Mouse (Mus musculus): ENCODE data around the gene Ube2ql1.

Ube2ql1 gene

GRCm38 (mm10) chr13:69739759-69740135 lies at the start of gene Ube2ql1:
Gene Ube2ql1, minus strand, starts transcription at chr13:69739889.
- DNase-seq (ENCODE audit: low read depth, low spot score): no peak

- no peak for DNase-seq (ENCODE audit: low read depth, low spot score)
Measured at GRCm38 (mm10) chr13:69788704-69789103, 49.0 kb upstream of the Ube2ql1 start.

DNA sequence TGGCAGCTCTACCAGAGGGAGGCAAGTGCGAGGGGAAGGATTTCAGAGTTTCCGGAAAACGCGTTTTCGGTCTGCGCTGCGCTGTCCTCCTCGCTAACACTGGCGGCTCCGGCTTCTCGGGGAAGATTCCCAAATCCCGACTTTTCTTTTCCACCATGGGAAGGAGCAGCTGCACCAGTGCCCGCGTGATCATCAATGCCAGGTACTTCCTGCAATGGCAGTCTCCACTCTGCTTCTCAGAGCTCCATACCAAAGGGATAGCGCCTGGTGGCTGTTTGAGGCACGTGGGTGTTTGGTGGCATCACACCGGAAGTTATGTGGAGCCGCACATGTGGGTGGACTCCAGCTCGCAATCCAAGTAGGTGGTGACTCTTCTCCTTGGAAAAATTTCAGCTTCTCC lies 38.5 kb upstream of the Ube2ql1 start:
- no peak for DNase-seq (ENCODE audit: low read depth, low spot score)

- no peak for DNase-seq (ENCODE audit: low read depth, low spot score)
Measured at GRCm38 (mm10) chr13:69772358-69772757, 32.7 kb upstream of the Ube2ql1 start.

- no peak for DNase-seq (ENCODE audit: low read depth, low spot score)
Measured at GRCm38 (mm10) chr13:69770538-69771456, 31.1 kb upstream of the Ube2ql1 start.

DNA sequence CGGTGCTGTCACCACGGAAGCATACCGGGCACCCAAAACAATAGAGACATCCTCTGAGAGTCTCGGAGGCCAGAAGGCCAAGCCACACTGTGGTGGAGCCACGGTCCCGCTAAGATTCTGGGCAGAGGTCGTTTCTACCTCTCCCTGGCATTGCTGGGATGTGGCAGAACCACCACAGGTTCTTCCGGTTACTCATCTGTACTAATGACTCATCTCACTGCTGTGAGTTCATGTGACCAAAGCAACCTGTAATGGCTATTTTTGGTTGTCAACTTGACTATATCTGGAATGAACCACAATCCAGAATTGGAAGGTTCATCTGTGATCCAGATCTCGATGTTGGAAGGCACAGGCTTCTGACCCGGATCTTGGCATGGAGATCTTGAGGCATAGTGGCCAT lies 28.5 kb upstream of the Ube2ql1 start:
- no peak for DNase-seq (ENCODE audit: low read depth, low spot score)

DNA sequence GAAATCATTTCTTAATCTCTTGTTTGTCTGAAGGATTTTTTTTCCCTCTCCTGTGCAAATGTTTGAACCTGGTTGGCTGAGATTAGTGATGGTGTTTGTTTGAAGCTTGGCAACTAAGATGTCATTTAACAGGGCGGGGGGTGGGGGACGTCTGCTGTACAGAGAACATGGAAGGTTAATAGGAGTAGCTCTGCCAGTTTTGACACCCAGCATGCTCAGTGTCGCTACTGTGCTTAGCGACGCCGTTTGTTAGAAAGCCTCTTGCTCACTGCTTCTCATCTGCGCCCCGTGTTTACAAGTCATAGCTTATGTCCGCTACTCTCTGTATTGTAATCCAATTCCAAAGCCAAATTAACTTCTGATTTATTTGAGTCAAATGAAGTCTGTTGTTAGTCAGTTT lies 25.0 kb upstream of the Ube2ql1 start:
- DNase-seq (ENCODE audit: low read depth, low spot score): no peak

DNA sequence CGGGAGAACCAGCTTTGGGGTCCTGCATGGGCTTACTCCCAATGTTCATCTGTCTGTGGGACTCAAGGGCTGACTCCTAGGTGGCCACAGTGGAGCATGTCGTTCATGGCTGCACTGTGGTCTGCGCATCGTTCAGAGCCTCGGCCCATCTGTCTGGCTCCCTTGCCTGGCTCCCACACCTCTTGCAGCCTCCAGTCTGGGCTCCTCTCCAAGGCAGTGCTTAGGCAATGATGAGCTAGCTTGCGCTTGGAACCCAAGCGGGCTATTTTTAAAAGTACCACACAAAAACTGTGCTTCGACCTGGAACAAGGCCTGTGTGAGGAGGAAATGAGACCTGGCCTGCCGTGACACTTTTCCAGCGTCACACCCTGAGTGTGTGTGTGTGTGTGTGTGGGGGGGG lies 21.7 kb upstream of the Ube2ql1 start:
- DNase-seq (ENCODE audit: low read depth, low spot score): no peak

DNA sequence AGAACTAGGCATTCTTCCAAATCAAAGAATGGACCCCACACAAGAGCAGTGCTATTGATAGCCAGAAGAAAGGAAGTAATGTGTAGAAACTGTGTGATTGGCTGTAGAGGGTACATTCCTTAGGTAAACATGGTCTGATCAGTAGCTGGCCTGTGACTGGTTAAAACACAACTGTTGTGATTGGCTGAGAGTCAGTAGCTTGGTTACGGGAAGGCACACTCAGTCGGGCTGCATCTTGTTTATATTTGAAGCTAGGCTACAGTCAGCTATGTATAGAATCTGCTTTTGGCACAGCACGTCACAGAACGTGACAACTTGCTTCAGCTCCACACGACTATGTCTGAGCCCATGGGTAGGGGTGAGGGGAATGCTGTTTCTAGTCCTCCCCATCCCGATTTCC lies 19.3 kb upstream of the Ube2ql1 start:
- no peak for DNase-seq (ENCODE audit: low read depth, low spot score)

GRCm38 (mm10) chr13:69752875-69753274 lies 13.2 kb upstream of the Ube2ql1 start:
- no peak for DNase-seq (ENCODE audit: low read depth, low spot score)

- DNase-seq (ENCODE audit: low read depth, low spot score): no peak
Measured at GRCm38 (mm10) chr13:69751510-69751909, 11.8 kb upstream of the Ube2ql1 start.

GRCm38 (mm10) chr13:69748756-69749155 lies 9.1 kb upstream of the Ube2ql1 start:
- DNase-seq (ENCODE audit: low read depth, low spot score): no peak

DNA sequence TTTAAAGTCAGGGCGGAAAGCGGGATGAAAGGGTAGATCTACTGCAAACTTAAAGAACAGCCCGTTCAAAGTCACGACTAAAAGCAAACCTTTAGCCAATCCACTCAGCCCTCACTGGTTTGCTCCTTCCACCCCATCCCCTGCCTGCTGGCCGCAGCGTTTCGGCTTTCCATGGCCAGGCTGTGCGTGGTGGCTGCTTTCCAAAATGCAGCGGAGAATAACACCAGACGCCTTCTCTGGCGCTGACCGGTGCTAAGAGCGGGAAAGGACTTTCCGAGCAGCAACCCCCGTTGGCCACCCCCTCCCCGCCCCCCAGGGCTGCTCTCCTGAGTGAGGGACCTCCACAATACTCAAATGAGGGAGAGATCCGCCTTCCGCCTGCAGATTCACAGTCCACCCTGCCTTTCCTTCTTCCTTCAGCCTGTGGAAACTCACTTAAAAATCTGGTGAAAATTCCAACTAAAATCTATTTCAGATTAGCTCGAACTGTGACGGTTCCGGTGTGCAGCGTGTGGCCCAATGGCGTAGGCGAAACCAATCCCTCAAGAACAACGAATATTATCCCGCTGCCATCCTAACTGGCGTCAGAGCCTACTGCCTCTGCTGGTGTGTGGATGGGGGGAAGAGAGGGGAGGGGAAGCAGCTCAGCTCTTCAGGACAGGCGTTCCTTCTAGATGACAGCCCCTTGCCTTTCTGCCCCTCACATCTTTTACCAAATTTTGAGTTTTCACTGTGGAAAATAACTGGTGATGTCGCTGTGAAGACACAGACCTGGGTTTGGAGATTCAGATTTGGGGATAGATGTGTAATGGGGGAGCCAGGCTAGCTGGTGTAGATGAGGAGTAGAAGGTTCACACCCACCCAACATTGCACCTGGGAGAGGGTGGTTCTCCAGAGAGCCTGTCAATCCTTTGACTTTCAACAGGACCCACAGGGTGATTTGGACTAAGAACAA lies 919 bp upstream of the Ube2ql1 start:
- no peak for DNase-seq (ENCODE audit: low read depth, low spot score)

- DNase-seq (ENCODE audit: low read depth, low spot score): no peak
Measured at GRCm38 (mm10) chr13:69739091-69739758, 464 bp downstream of the Ube2ql1 start.

- DNase-seq (ENCODE audit: low read depth, low spot score): no peak
Measured at GRCm38 (mm10) chr13:69738461-69738971, 1.2 kb downstream of the Ube2ql1 start.

DNA sequence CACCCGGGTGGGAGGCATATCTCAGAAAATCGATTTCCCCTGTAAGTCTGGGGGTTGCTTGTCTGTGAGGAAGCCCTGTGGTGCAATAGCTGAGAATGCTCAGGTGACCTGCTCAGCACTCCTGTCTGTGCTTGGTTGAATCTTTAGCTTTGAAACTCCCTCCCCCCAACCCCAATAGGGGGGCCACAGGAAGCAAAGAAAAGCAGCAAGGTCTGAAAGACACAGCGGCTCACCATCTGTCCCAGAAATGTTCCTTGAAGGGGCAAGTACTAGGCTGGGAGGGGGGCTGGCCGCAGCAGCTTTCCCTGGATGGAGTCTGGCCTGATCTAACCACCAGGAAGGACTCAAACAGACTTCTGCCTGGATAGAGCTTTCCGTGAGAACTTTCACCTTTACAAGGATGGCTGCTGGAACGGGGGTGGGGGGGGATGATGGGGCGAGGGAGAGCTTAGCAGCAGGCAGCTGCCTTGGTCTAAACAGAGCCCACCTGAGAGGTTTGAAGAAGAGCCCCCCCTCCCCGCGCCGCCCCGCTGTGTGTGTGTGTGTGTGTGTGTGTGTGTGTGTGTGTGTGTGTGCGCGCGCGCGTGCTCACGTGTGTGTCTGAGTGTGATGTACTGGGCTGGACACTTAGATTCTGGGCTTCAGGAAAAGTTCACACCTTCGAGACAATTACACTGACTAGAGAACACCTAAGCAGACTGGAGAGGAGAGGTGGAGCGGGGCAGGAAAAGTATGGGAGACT lies 2.1 kb downstream of the Ube2ql1 start:
- DNase-seq (ENCODE audit: low read depth, low spot score): no peak

DNA sequence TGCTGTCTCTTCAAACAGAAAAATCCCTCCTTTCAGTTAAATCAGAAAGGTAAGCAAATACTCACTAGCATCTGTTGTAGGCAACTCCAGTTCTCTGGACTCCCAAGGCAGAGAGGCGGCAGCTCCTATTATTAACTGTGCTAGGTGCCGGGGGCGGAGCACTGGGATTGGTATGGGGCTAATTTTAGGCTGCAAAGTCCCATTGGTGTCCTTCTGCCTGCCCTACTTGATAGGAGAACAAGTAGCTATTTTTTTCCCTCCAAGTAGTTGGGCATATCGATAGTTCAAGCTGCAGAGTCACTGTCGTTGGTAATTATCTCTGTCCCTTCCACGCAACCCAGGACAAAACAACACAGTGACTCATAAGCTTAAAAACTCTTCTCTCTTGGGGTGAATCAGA lies 7.1 kb downstream of the Ube2ql1 start:
- DNase-seq (ENCODE audit: low read depth, low spot score): no peak

- DNase-seq (ENCODE audit: low read depth, low spot score): no peak
Measured at GRCm38 (mm10) chr13:69725376-69725775, 14.3 kb downstream of the Ube2ql1 start.

DNA sequence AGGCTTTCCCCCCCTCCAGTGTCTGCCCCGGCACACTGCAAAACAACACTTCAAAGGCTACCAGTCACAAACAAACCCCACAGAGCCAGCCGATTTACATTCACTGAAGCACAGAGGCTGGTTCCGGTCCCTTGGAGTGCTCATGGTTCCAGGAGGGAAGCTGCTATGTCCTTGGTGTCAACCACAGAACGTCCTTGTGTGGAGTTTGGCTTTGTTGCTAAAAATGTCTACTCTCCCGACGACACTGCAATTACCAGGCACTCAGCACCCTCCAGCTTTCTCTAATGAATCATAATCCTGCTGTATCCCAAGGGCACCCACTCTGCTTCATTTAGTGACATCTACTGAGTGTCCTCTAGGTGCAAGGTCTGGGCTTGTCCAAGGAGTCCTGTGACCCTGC lies 18.5 kb downstream of the Ube2ql1 start:
- no peak for DNase-seq (ENCODE audit: low read depth, low spot score)

DNA sequence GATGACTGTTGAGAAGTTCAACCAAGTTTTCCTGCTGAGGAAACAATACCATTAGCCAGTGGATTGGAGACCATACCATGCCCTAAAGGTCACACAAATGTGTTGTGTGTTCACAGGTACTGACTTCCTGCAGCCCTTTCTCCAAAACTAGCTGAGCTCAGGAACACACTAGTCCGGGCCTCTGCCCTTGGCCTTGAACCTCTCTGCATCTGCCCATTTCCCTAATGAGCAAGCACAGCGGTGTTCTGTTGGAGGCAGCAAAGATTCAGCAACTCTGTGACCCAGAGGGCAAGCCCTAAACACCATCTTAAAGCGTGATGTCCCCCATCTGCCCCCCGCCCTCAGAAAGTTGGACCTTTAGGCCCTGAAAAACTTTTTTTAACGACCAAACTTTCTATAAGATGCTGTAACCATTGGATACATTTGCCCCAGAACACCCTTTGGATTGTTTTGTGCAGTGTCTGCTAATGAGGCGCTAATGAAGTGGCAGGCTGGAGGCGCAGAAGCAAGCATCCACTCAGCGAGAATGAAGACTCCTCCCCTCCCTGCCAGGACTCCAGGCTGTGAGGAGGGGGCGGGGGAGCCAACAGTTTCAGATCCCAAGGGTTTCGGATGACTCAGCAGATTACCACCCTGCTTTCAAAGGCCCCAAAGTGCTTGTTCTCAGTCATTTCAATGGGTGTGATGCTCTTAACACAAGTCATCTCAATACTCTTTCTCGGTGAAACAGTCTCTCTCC lies 21.7 kb downstream of the Ube2ql1 start:
- DNase-seq (ENCODE audit: low read depth, low spot score): no peak
